Mouse (Mus musculus) hematopoietic stem cell, adult 5-6 weeks (primary cell): Measurements from ENCODE around the gene S100a10. TPM values are rescaled to one million over a fixed set of nuclear protein-coding genes. Genes with fewer than 3 reads are reported as not detected.

Experiments
- ATAC-seq, 2 experiments: fragments of 125-278 bp in 1 of 2; replicated peaks in 1 of 2; 2 replicates each; pipeline ENCODE4 v1.8.0; 2016 to 2017; ENCODE audit warnings: inconsistent platforms in 2 of 2, mild to moderate bottlenecking in 2 of 2, moderate number of reproducible peaks in 2 of 2, low read depth in 1 of 2, moderate TSS enrichment in 1 of 2; ENCODE audit not compliant: low FRiP score in 2 of 2, poor library complexity in 2 of 2, severe bottlenecking in 2 of 2, insufficient read depth in 1 of 2, low TSS enrichment in 1 of 2
- total RNA-seq: library from RNA; stranded (forward); fragments of 172-1452, 232-1000 nt; gene quantifications from 2 replicates; pipeline ENCODE4 v1.2.3, GENCODE M21; 2017

The S100a10 gene
- total RNA-seq, 1 experiment from 2014 or later: 381 TPM

DNA sequence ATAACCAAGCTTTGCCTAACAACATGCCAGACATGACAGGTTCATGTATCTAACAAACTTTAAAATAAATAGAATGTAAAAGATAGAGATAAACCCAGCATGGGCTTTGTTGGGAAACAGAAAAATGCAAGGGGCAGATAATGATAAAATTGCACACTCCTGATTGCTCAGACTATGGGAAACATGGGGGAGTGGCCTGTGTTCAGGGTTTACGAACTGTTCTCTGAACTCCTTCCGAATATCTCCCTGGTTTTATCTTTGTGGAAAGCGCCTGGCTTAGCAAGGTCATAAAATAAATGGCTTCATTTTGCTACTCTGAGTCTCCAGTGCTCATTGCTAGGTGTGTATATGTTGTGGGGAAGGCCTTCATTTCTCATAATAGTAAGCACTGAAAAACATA, 12.0 kb downstream of the S100a10 start:
- no peak for ATAC-seq

DNA sequence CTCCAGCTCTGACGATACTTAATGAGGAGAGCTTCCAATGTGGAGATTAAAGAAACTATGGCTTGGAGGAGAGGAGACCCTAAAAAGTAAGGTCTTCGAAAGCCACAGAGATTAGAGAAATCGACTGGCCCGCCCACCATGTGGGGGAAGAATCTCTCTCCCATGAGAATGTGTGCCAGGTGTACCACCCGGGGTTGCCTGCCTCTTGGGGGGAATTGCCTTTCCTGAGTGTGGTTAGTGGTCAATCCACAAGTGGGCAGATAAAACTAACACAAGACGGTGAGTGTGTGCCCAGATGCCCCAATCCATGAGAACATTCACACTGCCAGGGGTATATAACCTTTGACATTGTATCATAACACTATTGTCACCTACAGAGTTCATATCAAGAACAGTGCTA, 12.8 kb downstream of the S100a10 start:
- 0 out of 4 replicates have a peak, but pooled peaks of 1 of the 2 experiments have one; percentile 17 for ATAC-seq

DNA sequence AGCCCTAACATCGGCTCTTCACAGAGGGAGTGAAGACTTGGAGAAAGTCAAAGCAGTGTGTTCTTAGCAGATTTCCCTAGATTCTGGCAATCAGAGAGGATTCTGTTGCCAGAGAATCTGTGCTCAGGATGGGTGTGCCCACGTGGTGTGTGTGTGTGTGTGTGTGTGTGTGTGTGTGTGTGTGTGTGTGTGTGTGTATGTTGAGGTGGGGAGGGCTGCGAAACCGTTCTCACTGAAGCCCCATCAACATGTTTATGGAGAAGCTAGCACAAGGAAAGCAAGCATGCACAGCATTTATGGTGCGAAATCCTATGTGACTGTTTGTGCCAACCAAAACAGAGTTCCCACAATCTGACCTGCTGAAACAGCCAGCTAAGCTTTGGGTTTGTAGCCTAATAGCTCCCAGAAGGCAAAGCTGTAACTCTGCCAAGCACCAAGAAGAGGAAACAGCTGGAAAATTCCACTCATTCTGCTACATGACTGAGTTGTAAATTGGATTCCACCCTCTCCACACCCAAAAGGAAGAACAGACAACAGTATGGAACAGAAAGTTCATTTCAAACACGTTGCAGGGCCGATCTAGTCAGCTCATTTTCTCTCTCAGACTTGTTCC, 13.7 kb downstream of the S100a10 start:
- no peak for ATAC-seq

DNA sequence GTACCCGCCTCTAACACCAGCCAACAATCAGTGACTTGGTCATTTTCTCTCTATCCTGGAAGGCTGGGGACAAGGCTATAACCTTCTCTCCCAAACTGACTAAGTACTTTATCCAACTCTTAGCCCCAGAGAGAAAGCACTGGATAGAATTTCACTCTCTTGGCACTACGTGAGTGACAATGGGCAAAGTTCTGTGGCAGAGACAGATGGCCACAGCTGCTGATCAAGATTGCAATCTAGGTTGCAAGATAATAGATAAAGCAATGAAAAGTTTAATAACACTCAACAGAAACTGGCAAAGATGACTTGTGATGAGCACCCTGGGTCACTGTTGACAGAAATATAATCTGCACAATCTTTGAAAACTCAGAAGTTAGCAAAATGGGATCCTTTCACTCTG, 14.2 kb downstream of the S100a10 start:
- no peak for ATAC-seq

DNA sequence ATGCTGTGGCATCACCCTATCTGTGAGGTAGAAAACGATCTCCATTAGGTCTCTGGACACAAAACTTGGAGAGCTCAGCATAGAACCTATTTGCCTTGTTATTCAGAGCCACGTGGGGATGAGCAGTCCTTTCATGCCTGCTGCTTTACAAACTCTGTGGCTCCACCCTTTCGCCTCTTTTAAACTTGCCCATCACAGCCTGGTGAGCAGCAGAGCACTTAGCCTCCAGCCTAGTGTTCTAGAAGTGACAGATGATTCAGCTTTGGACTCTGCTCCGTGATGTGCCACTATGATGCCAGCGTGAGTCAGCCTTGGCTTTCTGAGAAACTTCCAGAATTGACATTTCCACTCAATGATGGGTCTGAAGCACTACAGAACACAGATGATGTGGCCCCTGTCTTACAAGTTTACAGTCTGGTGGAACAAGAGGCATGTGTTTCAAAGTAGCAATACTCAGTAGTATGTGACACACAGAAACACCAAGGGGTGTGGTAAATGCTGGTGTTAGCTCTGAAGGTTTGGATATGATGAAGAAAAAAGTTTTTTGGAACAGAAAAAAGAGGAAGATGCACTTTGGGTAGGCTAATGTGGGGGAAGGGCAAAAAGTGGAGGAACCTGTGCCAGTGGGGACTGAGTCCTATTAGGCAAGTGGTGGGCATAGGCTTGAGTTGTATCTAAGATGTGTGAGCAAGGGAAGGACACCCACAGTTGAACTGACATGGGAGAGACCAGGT, 17.3 kb downstream of the S100a10 start:
- peak; percentile 45 to 50 for ATAC-seq

DNA sequence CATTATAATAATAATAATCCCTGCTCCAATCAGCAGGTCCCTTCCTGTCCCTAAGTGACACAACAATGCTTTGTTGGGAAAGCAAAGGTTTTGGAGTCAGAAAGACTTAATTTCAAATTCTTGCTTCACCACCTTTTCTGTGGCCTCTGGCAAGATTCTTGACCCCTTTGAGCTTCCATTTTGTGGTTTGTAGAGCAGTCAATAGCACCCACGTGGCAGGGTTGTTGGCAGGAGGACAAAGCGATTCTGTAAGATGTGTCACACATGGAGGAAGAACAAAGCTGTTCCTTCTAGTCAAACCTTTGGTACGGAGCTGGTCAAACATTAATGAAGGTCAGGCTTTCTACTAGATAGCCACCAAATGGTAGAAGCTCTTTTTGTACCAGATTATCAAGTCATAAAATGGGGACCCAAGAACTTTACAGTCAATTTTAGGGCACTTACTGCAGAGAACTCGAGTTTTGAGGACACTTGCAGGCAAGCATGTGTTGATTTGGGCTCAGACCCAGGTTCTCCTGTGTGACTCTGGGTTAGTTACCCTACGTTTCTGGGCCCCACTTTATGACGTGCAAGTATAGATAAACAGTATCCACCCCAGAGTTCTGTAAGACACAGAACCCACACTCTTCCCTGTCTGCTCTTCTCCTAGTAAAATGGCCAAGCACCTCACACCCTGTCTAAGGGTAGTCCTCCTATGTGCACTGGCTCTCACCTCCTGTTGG, 24.6 kb downstream of the S100a10 start:
- 0 out of 4 replicates have a peak, but pooled peaks of 1 of the 2 experiments have one; percentile 21 for ATAC-seq

DNA sequence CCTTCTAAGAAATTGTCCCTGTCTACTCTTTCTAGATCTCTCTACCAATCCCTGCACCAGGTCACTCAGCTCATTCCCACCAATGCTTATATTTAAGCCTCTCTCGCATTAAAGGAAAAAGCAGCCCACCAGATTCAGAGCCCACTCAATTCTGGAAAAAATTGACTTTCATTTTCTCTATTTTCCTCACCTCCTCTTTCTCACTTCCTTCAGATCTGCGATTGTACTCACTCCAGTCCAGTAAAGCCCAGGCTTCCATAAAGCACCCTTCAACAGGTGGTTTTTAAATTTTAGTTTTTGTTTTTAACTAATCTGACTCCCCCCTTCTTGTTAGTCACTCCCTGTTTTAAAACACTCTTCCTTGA, 25.1 kb downstream of the S100a10 start:
- no peak for ATAC-seq

DNA sequence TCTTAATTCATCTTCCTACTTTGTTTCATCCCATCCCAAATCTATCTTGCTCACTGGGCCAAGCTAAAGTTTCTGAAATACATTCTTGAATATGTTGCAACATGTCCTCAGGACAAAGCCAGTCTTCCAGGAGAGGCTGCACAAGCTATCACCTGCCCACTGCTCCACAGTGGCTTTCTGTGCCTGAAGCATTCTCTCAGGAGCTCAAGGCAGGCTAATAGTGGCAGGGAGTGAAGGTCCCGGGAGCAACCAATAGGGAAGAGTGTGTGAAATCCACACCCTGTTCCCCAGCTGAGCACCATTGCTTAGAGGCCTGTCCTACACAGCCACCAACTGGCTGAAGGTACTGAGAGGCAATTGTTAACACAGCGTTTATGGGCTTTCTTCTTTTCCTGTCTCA, 26.1 kb downstream of the S100a10 start:
- ATAC-seq: no peak

DNA sequence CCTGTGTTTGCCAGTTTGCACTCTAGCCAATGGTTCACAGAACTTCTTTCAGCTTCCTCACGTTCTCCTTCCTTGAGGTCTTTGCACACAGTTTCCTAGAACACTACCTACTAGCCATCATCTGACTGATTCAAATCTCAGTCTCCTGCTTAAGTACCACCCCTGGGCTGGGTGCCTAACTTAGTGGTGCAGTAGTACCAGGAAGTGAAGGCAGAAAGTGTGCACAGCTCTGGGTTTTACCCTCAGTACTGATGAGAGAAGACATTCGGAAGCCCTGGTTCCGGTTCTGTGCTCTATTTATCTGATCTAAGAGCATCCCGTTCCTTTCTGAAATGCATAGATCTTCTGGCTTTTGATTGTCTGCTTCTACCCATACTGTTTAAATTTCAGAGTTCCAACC, 26.8 kb downstream of the S100a10 start:
- ATAC-seq: no peak

DNA sequence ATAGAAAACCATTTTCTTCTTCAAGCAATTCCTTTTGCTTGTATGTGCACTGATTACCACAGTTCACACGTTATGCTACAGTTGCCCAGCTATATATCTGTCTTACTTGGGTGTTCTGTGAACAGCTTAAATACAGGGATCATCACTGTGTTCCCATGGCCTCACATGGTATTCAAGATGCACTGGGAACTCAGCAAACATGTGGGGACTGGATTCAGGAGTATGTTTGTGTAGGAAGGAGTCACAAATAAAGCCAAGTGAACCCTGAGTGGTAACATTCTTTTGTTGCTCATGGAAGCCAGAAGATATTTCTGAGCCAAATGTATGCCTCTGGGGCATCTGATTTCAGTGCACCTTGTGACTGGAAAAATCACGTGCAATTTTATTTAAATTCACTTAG, 28.2 kb downstream of the S100a10 start:
- no peak for ATAC-seq

DNA sequence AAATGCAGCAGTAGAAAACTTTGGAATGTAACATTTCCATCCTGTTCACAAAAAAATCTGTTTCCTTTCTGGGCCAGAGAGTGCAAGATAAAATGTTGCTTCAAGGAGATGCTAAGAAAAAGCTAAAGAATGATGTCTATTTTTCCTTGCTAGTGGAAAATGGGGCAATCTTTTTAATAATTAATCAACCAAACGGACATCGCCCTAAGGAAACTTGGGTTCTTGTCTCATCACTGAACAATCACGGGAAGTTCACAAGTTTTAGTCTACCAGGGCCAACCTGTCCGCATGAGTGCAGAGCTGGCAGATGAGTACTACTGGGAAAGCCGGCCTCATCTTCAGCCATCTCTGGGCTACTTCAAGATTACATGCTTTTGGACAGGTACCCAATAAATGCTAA, 34.7 kb downstream of the S100a10 start:
- ATAC-seq: no peak

DNA sequence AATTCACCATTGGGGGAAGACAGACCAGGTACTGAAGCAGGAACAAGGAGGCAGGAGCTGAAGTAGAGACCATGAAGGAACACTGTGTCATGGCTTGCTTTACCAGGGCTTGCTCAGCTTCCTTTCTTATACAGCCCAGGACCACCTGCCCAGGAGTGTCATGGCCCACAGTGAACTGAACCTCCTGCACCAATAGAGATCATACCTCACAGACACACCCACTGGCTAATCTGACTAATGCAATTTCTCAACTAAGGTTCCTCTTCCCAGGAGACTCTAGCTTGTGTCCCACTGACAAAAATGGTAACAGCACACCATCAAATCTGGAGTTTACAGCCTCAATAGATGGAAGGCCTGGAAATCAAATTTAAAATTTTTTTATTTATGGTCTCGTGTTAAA, 35.4 kb downstream of the S100a10 start:
- ATAC-seq: no peak

DNA sequence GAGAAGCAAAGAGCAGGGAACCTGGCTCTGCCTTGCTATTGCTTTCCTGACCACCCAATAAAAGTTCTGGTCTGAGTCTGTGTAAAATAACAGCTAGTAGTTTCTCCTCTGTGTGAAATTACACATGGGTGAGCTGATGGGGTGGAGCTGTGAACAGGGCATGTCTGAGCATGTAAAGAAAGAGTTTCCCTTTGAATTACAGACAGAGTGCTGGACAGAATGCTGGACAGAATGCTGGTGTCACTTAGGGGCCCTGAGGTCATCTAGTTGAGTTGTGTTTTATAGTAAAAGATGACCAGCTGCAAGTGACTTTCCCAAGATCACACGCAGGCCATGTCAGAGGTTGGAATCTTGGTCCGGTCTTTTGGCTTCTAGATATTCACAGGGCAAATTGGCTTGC, 37.2 kb downstream of the S100a10 start:
- no peak for ATAC-seq

DNA sequence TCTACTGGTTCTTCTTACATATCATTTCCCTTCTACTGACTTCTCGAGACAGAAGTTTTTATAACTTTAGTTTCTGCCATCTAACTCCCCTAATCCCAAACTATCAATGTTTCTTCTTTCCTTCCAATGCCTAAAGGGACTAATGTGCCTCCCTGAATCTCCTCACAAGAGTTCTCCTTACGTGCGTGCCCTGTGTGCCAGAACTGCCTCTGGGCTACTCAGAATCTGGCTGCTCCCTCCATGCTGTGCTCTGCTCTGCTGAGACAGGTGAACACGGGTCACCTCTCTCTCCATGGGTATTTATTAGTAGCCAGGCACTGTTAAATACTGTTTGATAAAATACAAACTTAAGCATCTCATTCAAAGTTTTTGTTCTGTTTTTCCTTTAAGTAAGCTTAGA, 38.1 kb downstream of the S100a10 start:
- no peak for ATAC-seq

DNA sequence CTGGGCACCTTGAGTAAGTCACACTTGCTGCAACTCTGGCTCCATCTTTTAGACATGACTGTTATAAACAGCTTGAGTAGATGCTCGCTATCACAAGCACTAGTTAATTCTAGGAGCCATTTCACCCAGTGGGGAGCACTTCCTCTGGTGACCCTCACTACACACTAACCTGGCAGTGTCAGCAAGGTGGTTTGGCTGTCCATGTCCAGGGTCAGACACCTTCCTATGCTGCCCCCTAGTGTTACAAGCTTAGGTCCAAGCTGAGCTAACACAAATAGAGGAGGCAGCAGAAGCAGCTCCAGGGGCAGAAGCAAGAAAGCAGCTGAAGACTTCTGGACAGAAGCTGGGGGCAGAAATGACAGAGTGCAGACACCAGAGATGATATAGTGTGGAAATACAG, 38.6 kb downstream of the S100a10 start:
- ATAC-seq: no peak

DNA sequence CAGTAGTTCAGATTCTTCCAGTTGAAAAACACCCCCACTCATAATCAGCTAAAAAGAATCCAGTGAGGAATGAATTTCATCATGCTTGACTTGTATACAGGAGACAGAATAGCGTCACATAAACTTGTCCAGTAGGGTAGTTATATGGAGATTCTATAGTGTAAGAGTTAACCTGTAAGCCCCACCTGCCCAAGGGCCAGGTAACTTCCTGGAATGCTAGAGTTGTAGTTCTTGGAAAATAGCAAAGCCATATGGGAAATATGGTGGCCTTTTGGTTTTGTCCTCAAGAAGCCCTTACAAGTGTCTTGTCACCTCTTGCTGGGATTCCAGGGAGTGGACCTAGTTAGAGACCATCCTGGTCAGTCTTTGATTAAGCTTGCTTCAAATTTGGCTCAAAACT, 41.8 kb downstream of the S100a10 start:
- ATAC-seq: no peak

DNA sequence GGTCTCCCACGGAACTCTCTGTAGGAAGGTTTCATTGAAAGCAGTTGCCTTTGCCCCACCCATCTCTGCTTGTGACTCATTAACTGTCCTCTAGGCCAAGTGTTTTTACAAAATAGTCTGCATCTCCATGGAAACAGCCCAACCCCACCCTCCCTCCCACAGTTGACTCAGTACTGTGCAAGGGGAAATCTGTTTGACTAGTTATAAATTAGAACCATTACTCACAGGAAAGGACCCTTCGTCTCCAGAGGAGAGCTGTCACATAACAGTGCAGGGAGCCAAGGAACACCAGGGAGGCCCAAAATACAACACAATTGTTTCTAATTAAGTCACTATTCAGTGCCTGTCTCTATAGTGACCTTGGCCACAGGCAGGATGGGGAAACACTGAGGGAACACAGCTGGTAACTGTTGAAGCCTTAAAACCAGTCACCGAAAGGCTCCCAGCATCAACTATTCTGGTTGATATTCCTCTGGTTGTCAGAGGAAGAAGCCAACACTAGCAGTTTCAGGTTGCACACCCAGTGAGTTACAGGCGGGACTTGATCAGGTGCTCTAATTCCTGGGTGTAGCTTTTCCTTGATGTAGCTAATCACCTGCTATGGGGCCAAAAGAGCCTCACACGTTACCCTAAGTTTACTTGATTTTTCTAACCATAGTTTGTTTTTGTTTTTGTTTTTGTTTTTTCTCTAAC, 42.5 kb downstream of the S100a10 start:
- peak; percentile 87 to 94 for ATAC-seq

DNA sequence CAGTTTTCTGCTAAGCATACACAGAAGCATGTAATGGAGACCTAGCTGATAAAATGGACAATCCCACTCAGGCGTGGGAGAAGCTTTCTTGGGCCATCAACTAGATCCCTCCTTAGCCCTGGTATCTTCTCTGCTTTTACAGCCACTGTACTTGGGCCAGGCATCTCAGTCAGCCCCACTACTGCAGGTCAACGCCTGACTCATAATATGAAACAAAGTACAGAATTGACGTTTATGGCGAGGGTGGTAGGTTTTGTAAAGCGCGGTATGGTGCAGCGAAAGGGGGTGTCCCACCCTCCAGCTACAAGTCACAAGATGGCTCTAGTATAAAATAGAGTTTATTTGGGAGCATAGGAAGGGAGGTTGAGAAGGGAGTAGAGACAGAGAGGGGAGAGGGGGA, 43.1 kb downstream of the S100a10 start:
- ATAC-seq: no peak
